Mouse (Mus musculus) kidney, adult 2 months (tissue): Measurements from ENCODE around the gene Acap1.

Experiments
- CTCF ChIP-seq: fragments of 200-500 bp; conservative IDR thresholded peaks from 2 replicates; pipeline ENCODE4 v1.5.1; 2011; ENCODE audit warnings: low read depth, mild to moderate bottlenecking, control low read depth, low read length, moderate library complexity, mixed read lengths; ENCODE audit not compliant: insufficient read depth, insufficient read length
- POLR2A ChIP-seq: fragments of 200-500 bp; IDR thresholded peaks from one replicate; pipeline ENCODE4 v1.6.1; 2011; ENCODE audit warnings: low read depth, low read length, control low read depth

DNA sequence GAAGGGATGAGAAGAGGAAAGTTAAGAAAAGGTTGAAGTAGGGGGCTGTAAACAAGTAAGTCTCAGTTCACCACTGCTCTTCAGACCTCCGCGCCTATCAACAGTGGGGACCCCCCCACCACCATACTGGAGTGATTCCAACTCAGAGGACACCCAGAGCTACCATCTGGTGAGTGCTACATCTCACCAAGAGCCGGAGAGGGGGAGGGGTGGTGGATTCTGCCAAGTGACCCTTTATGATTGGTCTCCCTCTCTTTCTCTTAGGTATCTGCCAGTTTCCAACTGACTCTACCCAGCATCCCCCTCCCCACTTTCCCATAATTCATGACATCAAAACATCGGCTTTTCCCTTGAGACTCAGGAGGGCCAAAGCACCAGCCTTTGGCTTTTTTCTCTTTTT, 45.6 kb upstream of the Acap1 start:
- TF ChIP-seq POLR2A (no peak), CTCF (no peak)
